Mouse (Mus musculus) inflammation-experienced regulatory T-cells (primary cell): Measurements from ENCODE around the gene Nfxl1. TPM values are rescaled to one million over a fixed set of nuclear protein-coding genes. Genes with fewer than 3 reads are reported as not detected.

ENCODE experiments used
- polyA plus RNA-seq, 2 experiments: library from polyadenylated mRNA; unstranded; fragments of 100-300 nt; shearing (Covaris generic); gene quantifications; one replicate each; pipeline ENCODE4 v1.2.1; 2017

Nfxl1 gene
- polyA plus RNA-seq = 10 to 100 TPM; 11.0 to 14.0 TPM

DNA sequence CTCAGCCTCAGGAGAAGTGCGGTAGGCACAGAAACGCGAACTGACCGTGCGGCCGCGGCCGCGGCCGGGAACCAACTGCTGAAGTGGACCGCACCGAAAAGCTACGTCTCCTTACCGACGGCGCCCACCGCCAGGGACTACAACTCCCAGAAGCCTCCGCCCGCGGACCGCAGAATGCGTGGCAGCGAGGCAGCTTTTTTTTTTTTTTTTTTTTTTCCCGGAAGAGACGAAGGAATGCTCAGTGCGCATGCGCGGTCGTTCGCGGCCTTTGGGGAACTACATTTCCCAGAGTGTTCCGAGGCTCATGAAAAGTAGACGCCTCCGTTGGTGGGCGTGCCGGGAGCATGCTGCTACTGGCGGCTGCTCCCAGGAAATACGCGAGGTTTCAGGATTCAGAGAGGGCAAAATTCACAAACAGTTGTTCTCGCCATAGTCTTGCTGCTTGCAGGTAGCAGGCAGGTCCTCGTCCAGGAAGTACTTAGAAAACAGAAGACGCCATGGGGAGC lies at the start of gene Nfxl1:
Gene Nfxl1 (minus strand): TSS at position 141 of the 506 bp plus-strand sequence.

DNA sequence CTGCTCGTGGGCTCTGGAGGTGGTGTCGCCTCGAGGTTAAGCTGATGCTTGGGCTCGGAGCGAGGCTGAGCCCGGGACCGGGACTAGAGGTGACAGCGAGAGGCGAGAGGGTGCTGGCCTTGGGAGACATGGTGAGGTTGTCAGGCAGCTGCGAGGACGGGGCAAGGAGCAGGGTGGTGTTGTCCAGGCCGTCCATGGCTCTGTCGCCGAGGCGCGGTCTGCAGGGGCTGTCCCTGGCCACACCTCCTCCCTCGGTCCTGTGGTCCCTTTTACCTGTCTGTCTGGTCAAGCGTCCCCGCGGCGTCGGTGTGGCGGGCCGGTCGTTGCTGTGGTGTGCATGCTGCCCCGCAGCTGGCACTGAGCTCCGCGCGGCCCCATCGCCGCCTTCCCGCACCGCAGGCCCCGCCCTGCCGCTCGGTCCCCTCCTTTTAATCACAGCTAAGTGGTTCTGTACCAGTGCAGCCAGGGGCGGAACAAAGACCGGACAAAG lies 27.8 kb upstream of the Nfxl1 start, which contains the start of gene Gm5868:
Gene Gm5868 (minus strand): TSS at position 360 of the 490 bp plus-strand sequence.

GRCm38 (mm10) chr5:72580970-72581332 lies 21.5 kb upstream of the Nfxl1 start, which contains the start of gene Zar1:
TSS of gene Zar1 (minus strand) at chr5:72581254.

DNA sequence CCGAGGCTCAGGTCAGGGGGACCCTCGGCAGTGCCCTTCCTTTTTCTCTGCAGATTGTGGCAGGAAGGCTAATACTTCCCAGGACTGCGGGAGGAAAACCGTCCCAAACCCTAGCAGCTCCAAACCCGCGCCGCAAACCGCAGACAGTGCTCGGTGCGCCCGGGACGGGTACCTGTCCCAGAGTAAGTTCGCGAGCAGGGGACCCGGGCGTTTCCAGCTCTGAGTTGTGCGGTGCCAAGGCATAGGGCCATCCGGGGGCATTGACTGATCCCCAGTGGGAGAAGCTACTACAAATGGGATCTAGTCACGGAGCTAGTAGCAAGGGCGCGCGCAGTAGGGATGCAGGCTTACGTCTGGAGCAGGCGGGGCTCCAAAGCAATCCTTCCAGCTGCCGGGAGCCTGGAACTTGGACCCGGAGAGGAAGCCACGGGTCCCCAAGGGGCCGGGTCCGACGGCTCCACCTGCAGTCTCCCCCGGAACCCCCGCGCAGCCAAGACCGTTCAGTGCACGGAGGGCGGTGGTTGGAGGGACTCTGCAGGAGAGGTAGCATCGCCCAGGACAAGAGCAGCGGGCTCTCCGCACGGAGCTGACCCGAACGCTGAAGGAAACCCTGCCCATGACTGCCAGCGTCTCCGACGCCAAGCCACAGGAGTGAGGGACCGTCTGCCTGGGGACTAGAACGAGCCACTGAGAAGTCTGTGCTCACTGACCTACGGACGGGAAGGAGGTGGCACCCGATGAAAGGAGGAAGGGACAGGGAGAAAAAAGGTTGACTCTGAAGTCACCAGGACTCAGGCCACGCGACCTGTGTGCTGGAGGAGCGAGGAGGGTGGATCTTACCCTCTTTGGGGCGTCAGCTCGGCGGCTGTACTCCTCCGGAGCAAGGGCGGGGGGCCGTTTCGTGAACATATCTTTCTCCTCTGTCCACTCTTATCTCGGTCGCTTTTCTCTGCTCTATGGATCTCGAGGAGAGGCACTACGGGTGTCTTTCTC lies 55.7 kb downstream of the Nfxl1 start, which contains the start of gene Corin:
Gene Corin (minus strand): TSS at position 943 of the 993 bp plus-strand sequence.

Other genes starting within 250 kb of the Nfxl1 start
- gene Corin, start 55.2 kb downstream of the Nfxl1 start, polyA plus RNA-seq = under 1 TPM; 0.14 to 0.49 TPM
- gene Zar1, start 21.6 kb upstream of the Nfxl1 start, polyA plus RNA-seq = 1 to 10 TPM in 1 of 2 experiments, under 1 TPM in 1; 0.30 to 2.5 TPM
- gene Gm5868, start 27.9 kb upstream of the Nfxl1 start, polyA plus RNA-seq = 1 to 10 TPM in 1 of 2 experiments, under 1 TPM in 1; 0.47 to 2.1 TPM
- gene Cnga1, start 84.6 kb upstream of the Nfxl1 start, polyA plus RNA-seq = 1 to 10 TPM in 1 of 2 experiments, under 1 TPM in 1; 0.53 to 4.7 TPM
- 10 to 100 TPM; 21.2 to 24.4 TPM for gene Nipal1, start 88.1 kb upstream of the Nfxl1 start, polyA plus RNA-seq
- gene Txk, start 193.1 kb upstream of the Nfxl1 start, polyA plus RNA-seq = 10 to 100 TPM; 46.1 to 75.0 TPM